Mouse (Mus musculus) thymus, adult 2 months (tissue): ENCODE measurements at regions not wholly inside any gene's neighbourhood (a gene's known extent, or its start where the extent isn't known, plus 50 kb on each side); places are given as distances from the start of the nearest gene placed in this dataset.
A peak's percentile ranks its signal among the peaks of the same experiment; 100 is the strongest.
"Not testable (repeated sequence)": the region's sequence is repeated elsewhere in the genome, so short reads cannot be mapped to it uniquely, and the experiment has no call there.

ENCODE experiments used
- DNase-seq: peaks from one replicate; pipeline ENCODE4 v3.0.0; 2021
- H3K27ac ChIP-seq: fragments of 200-500 bp; 2 replicates; pipeline ENCODE4 v1.5.1; 2012; ENCODE audit warnings: low read length, control low read depth; ENCODE audit not compliant: control insufficient read depth, insufficient read depth
- H3K27me3 ChIP-seq: fragments of 200-500 bp; 2 replicates; pipeline ENCODE4 v1.6.1; 2012; ENCODE audit warnings: mild to moderate bottlenecking, low read length, moderate library complexity, mixed read lengths; ENCODE audit not compliant: control insufficient read depth, insufficient read depth
- H3K36me3 ChIP-seq: fragments of 200-500 bp; 2 replicates; pipeline ENCODE4 v1.6.1; 2012; ENCODE audit warnings: mild to moderate bottlenecking, low read length, moderate library complexity; ENCODE audit not compliant: control insufficient read depth, insufficient read depth
- H3K4me1 ChIP-seq: fragments of 200-500 bp; replicated peaks from 2 replicates; pipeline ENCODE4 v1.6.1; 2012; ENCODE audit warnings: low read length; ENCODE audit not compliant: control insufficient read depth, insufficient read depth
- H3K4me3 ChIP-seq: fragments of 200-500 bp; 2 replicates; pipeline ENCODE4 v1.5.1; 2012; ENCODE audit warnings: mild to moderate bottlenecking, low read length, control low read depth, moderate library complexity; ENCODE audit not compliant: control insufficient read depth, insufficient read depth
- CTCF ChIP-seq: fragments of 200-500 bp; IDR thresholded peaks from 2 replicates; pipeline ENCODE4 v1.5.1; 2012; ENCODE audit warnings: mild to moderate bottlenecking, control low read depth, low read length, moderate library complexity, borderline replicate concordance; ENCODE audit not compliant: control insufficient read depth, poor library complexity, insufficient read depth; ENCODE audit errors: extremely low read depth
- POLR2A ChIP-seq: fragments of 200-500 bp; IDR thresholded peaks from 2 replicates; pipeline ENCODE4 v1.6.1; 2012; ENCODE audit warnings: mild to moderate bottlenecking, low read length, control low read depth, moderate library complexity; ENCODE audit not compliant: control insufficient read depth, poor library complexity, insufficient read depth; ENCODE audit errors: extremely low read depth
- WGBS: fragments of 180-500 bp; shearing (Covaris S2); methylation state at CpG from one replicate; pipeline ENCODE4 v1.1.7; 2018; 5-methylcytosine and 5-hydroxymethylcytosine counted together

- WGBS = 90% methylated on average over 2 of the region's 2 CpGs
- H3K4me3 ChIP-seq = no peak overlapping the region
- DNase-seq = no peak
- peaks cover 3% of the 10 kb centered on the region for H3K4me1 ChIP-seq
- no peaks in the 10 kb centered on the region for H3K27me3 ChIP-seq
- TF ChIP-seq CTCF = no peak
- no peak for TF ChIP-seq POLR2A
- H3K27ac ChIP-seq = no peak overlapping the region
- no peaks in the 10 kb centered on the region for H3K36me3 ChIP-seq
Observed at GRCm38 (mm10) chr14:15884641-15885340, 364.3 kb upstream of the Ngly1 start.

GRCm38 (mm10) chr14:15897098-15897497 is 352.0 kb upstream of the Ngly1 start:
- Histone ChIP-seq H3K36me3 (no peaks in the 10 kb centered on the region), H3K27me3 (no peaks in the 10 kb centered on the region), H3K27ac (no peak overlapping the region), H3K4me1 (peaks cover 3% of the 10 kb centered on the region; the same call in 1 of the 2 replicates), H3K4me3 (no peak overlapping the region)
- 51% methylated on average over 1 of the region's 1 CpGs for WGBS
- no peak for DNase-seq
- no peak for TF ChIP-seq POLR2A
- no peak for TF ChIP-seq CTCF

- WGBS = 83% methylated on average over 11 of the region's 11 CpGs
- not testable (repeated sequence) for H3K27me3 ChIP-seq, H3K27ac ChIP-seq, H3K36me3 ChIP-seq, DNase-seq, H3K4me3 ChIP-seq, H3K4me1 ChIP-seq
Observed at GRCm38 (mm10) chr14:15906429-15906828, 342.7 kb upstream of the Ngly1 start.

GRCm38 (mm10) chr14:15913206-15913605 is 335.9 kb upstream of the Ngly1 start:
- H3K27me3 ChIP-seq, H3K4me3 ChIP-seq, H3K36me3 ChIP-seq, H3K27ac ChIP-seq, H3K4me1 ChIP-seq: not testable (repeated sequence)
- WGBS = 70% methylated on average over 4 of the region's 4 CpGs
- DNase-seq = peak; percentile 39

GRCm38 (mm10) chr14:15914176-15914575 is 334.9 kb upstream of the Ngly1 start:
- Histone ChIP-seq H3K27me3 (no peaks in the 10 kb centered on the region), H3K27ac (no peak overlapping the region), H3K4me3 (no peak overlapping the region), H3K4me1 (peaks cover 5% of the 10 kb centered on the region), H3K36me3 (no peaks in the 10 kb centered on the region)
- DNase-seq = no peak
- 58% methylated on average over 3 of the region's 3 CpGs for WGBS
- no peak for TF ChIP-seq POLR2A
- no peak for TF ChIP-seq CTCF

GRCm38 (mm10) chr14:15924676-15925075 is 324.4 kb upstream of the Ngly1 start:
- not testable (repeated sequence) for DNase-seq, H3K4me3 ChIP-seq, H3K27me3 ChIP-seq, H3K36me3 ChIP-seq, H3K4me1 ChIP-seq, H3K27ac ChIP-seq
- 88% methylated on average over 3 of the region's 3 CpGs for WGBS

GRCm38 (mm10) chr14:15934729-15935128 is 314.4 kb upstream of the Ngly1 start:
- no peak for TF ChIP-seq POLR2A
- H3K4me1 ChIP-seq = 0 out of 2 replicates have a peak, but pooled peaks cover 2% of the 10 kb centered on the region
- no peak overlapping the region for H3K27ac ChIP-seq
- no peaks in the 10 kb centered on the region for H3K27me3 ChIP-seq
- H3K4me3 ChIP-seq = no peak overlapping the region
- DNase-seq = no peak
- no peaks in the 10 kb centered on the region for H3K36me3 ChIP-seq
